Mouse (Mus musculus): Measurements from ENCODE around the gene Stx2.

The Stx2 gene

GRCm38 (mm10) chr5:129008412-129008826 is at the start of gene Stx2:
Gene Stx2, minus strand, starts transcription at chr5:129008574.
- peak; percentile 96 for DNase-seq

GRCm38 (mm10) chr5:129054675-129055284 is 46.4 kb upstream of the Stx2 start:
- no peak for DNase-seq

- no peak for DNase-seq
Measured at GRCm38 (mm10) chr5:129052636-129053355, 44.4 kb upstream of the Stx2 start.

GRCm38 (mm10) chr5:129051910-129052309 is 43.5 kb upstream of the Stx2 start:
- no peak for DNase-seq

- no peak for DNase-seq
Measured at GRCm38 (mm10) chr5:129049372-129049771, 41.0 kb upstream of the Stx2 start.

GRCm38 (mm10) chr5:129045641-129046580 is 37.5 kb upstream of the Stx2 start:
- DNase-seq = peak; percentile 52

- no peak for DNase-seq
Measured at GRCm38 (mm10) chr5:129037739-129038138, 29.4 kb upstream of the Stx2 start.

GRCm38 (mm10) chr5:129036678-129037077 is 28.3 kb upstream of the Stx2 start:
- no peak for DNase-seq

GRCm38 (mm10) chr5:129029131-129029723 is 20.9 kb upstream of the Stx2 start:
- DNase-seq = no peak

- no peak for DNase-seq
Measured at GRCm38 (mm10) chr5:129026637-129027036, 18.3 kb upstream of the Stx2 start.

- DNase-seq = no peak
Measured at GRCm38 (mm10) chr5:129026171-129026570, 17.8 kb upstream of the Stx2 start.

- DNase-seq = no peak
Measured at GRCm38 (mm10) chr5:129025725-129026124, 17.4 kb upstream of the Stx2 start.

GRCm38 (mm10) chr5:129025048-129025447 is 16.7 kb upstream of the Stx2 start:
- no peak for DNase-seq

GRCm38 (mm10) chr5:129020731-129021130 is 12.4 kb upstream of the Stx2 start:
- DNase-seq = no peak

- no peak for DNase-seq
Measured at GRCm38 (mm10) chr5:129020300-129020668, 11.9 kb upstream of the Stx2 start.

GRCm38 (mm10) chr5:129019497-129020299 is 11.3 kb upstream of the Stx2 start, which contains the start of gene Ran:
Gene Ran, plus strand, starts transcription at chr5:129020069.
- peak; percentile 96 for DNase-seq

- DNase-seq = no peak
Measured at GRCm38 (mm10) chr5:129018782-129019489, 10.6 kb upstream of the Stx2 start.

- DNase-seq = no peak
Measured at GRCm38 (mm10) chr5:129016370-129016769, 8.0 kb upstream of the Stx2 start.

- DNase-seq = no peak
Measured at GRCm38 (mm10) chr5:129015540-129015939, 7.2 kb upstream of the Stx2 start.

GRCm38 (mm10) chr5:129015020-129015419 is 6.6 kb upstream of the Stx2 start:
- DNase-seq = no peak

- DNase-seq = no peak
Measured at GRCm38 (mm10) chr5:129010937-129011336, 2.6 kb upstream of the Stx2 start.

All from thymus, postnatal 14 days (tissue).